Mouse (Mus musculus) kidney, adult 11 months (tissue): ENCODE results near the gene Ank2.

Source experiments
- DNase-seq: peaks from one replicate; pipeline ENCODE4 v3.0.0; 2022

Ank2 gene

GRCm38 (mm10) chr3:127498742-127499400 lies at the start of gene Ank2:
Ank2 (minus strand) TSS chr3:127499350.
- no peak for DNase-seq

DNA sequence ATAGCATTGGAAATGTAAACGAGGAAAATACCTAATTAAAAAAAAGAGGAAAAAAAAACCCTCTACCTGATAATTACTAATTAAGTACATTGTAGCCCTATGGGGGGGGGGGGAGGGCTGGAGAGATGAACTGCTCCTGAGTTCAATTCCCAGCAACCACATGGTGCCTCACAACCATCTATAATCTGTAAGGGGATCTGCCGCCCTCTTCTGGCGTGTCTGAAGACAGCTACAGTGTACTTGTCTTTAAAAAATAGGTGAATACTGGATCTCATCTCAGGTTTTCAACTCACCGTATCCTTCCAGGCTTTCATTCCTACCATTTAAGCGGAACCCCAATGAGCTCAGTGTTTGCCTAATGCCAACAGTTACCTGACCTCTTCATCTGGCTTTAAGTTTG lies 48.7 kb upstream of the Ank2 start:
- no peak for DNase-seq

DNA sequence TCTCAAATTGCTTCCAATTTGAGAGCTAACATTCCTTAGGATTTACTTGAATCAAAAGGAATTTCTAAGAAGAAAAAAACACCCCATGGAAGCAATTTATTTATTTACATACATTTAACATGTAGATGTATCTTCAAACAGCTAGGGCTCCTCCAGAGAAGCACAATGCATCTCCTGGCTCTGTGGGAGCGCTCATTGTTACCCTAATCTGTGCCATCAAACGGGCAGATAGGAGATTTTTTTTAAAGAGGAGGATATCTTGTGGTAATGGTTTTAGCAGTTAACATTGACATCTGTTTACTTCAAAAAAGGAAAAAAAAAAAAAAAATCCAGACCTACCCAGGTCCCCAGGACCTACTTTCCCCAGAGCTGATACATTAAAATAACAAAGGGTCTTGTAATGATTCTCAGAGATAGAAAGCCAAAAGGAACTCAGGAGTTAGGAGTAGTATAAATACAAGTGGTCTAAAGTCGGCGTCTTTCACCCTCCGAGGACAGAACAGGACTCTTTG lies 45.5 kb upstream of the Ank2 start:
- DNase-seq: no peak

GRCm38 (mm10) chr3:127543976-127544375 lies 44.8 kb upstream of the Ank2 start:
- DNase-seq: no peak

- no peak for DNase-seq
Measured at GRCm38 (mm10) chr3:127539193-127539592, 40.0 kb upstream of the Ank2 start.

GRCm38 (mm10) chr3:127530293-127530692 lies 31.1 kb upstream of the Ank2 start:
- no peak for DNase-seq

GRCm38 (mm10) chr3:127529824-127530223 lies 30.7 kb upstream of the Ank2 start:
- no peak for DNase-seq

DNA sequence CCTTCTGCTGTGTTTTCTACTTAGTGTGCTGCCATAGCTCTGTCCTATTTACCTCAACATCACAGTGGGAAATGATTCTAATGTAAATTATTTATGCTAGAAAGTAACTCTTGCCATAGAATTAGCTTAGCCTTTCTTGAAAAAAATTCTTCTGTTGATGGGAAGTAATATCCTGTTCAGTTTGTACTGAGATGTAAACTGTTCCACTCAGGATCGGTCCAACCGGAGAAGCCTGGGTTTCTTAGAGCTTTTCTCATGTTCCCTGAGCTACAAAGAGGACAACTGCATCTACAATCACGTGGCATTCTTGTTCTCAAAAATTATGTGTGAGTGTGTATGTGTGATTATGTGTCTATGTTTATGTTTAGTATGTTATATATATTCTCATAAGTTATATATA lies 30.1 kb upstream of the Ank2 start:
- no peak for DNase-seq

GRCm38 (mm10) chr3:127527465-127528034 lies 28.4 kb upstream of the Ank2 start:
- DNase-seq: no peak

DNA sequence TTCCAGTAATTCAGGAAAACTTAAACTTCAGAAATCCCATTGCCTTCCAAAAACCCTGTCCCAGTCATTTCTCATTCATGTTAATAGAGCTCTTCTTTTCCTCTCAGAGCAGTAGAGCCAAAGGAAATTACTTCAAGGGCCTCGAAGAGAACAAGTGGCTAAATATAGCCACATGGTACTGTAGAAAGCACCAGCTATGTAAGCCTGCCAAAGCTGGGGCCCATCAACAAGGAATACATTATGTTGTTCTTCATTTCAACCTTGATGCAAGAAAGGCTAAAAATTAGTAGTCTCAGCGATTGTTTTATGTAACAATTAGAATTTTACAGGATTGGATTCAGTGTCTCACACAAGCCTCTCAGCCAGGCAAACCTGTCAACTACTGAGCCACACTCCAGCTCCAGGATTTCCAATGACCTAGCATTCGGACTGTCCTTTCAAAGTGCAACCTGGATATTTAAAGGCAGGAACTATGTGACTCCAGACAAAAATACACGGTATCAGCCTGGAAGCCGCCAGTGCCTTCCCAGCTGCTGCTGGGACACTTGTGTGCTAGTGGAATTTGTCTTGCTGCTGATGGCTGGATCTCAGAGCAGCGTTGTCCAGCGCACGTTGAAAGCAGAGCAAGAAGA lies 26.2 kb upstream of the Ank2 start:
- no peak for DNase-seq

DNA sequence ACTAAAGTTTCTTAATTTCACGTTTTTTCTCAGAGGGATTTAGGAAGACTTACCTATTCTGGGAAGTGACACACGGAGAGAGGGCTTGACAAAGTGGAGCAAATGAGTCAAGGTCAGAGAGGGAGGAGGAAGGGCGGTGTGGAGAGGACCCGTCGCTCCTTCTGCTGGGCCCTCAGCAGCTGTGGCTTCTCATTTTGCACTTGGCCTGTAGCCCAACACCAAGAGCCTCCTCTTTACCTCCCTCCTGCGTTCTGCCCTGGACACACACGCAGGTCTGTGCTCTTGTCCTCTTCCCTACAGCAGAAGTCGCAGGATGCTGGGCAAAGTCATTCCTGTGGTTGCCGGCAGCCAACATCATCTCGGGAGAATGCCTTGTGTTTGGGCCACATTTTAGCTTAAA lies 22.0 kb upstream of the Ank2 start:
- DNase-seq: no peak

- DNase-seq: no peak
Measured at GRCm38 (mm10) chr3:127520300-127520699, 21.1 kb upstream of the Ank2 start.

GRCm38 (mm10) chr3:127515251-127515650 lies 16.1 kb upstream of the Ank2 start:
- no peak for DNase-seq

GRCm38 (mm10) chr3:127513699-127514098 lies 14.5 kb upstream of the Ank2 start:
- no peak for DNase-seq

- DNase-seq: no peak
Measured at GRCm38 (mm10) chr3:127512794-127513335, 13.7 kb upstream of the Ank2 start.

DNA sequence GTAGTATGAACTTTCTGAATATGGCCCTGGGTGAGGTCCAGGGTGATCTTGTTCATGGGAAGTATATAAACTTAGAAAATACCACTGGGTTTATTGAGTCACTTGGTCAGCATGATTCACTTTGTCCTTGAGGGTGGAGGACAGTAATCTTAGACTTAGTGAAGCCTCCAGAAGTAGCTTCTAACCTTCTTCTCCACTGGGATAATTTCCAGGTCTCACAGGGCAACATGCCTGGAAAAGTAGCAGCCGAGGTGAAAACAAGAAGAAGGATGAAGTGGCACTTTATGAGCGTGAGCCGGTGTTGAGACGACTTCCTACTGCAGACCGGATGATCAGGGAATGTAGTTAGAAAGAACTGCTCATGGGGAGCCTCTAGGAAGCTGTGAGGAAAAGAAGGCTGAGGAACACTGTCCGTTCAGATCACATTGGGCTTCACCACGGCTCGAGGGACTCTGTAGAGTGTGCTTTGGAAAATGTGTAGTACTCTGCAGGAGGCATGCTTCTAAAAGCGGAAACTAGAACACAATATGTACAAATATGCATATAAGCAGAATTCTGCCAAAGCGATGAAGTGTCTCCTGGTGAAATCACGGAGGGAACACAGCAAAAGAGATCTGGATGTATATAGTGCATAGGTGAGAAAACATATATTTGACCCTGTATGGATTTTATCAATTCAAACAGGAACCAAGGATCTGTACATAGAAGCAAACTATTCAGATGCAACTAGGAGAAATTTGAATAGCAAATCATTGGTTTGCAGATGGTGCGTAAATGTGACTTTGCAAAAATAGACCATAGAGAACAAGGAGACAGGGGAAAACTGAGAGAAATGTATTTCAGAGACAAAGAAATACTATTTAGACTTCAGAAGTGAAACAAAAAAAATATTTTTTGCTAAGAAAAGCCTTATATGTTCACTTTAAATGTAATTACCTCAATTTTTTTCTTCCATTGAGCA lies 12.9 kb upstream of the Ank2 start:
- DNase-seq: no peak

GRCm38 (mm10) chr3:127507878-127508783 lies 9.0 kb upstream of the Ank2 start:
- no peak for DNase-seq

DNA sequence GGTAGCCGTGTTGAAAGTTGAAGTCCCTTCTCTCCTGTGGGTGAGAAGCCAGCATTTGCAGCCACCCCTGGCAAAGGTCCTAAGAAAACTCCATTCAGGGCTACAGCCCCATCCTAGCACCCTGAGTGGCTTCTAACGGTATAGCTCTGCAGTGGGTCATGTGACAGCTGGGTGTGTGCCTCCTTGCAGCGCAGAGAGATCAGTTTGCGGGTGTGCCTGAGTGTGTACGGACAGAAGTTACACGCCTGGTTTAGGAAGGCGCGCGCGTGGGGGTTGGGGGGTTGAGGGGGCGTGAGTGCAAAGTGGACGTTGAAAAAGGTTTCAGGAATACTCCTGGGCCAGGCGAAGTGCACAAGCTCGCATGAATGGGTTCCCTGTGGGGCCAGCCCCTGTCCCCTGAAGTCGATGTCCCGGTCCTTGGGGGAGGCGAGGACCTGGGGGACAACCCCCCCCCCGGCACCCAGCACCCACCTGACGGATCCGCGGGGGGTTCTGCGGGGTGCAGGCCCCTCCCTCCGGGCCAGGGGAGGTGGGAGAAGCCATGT lies 881 bp downstream of the Ank2 start:
- no peak for DNase-seq

GRCm38 (mm10) chr3:127492663-127493062 lies 6.5 kb downstream of the Ank2 start:
- DNase-seq: no peak

DNA sequence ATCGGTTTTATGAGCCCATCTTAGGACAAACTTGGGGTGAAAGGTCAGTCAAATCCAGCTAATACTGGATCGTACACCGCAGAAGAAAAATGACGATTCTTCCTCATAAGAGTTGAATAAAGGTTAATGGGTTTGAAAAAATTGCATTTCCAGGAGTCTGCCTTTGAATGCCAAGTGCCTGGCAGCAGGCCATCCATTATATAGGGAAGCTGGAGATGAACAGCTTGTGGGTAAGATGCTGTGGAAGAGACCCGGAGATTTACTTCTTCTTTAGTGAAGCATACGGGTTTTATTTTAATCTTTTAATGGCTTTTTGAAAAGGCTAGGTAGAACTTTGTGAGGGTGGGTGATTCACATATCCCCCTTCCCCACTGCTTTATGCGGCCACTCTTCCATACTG lies 11.8 kb downstream of the Ank2 start:
- DNase-seq: no peak

GRCm38 (mm10) chr3:127485174-127485573 lies 14.0 kb downstream of the Ank2 start:
- no peak for DNase-seq
